Mouse (Mus musculus) testis, adult 2 months (tissue): ENCODE results near the gene Chst1. TPM values are rescaled to one million over a fixed set of nuclear protein-coding genes. Genes with fewer than 3 reads are reported as not detected.

ENCODE experiments used
- H3K27ac ChIP-seq: fragments of 200-500 bp; 2 replicates; pipeline ENCODE4 v1.5.1; 2012; ENCODE audit warnings: low read depth, low read length; ENCODE audit not compliant: control insufficient read depth, insufficient read depth
- H3K27me3 ChIP-seq: fragments of 200-500 bp; 2 replicates; pipeline ENCODE4 v1.6.1; 2012; ENCODE audit warnings: mild to moderate bottlenecking, low read length, moderate library complexity; ENCODE audit not compliant: control insufficient read depth, insufficient read depth
- H3K36me3 ChIP-seq: fragments of 200-500 bp; 2 replicates; pipeline ENCODE4 v1.6.1; 2012; ENCODE audit warnings: mild to moderate bottlenecking, low read length; ENCODE audit not compliant: control insufficient read depth, insufficient read depth
- H3K4me1 ChIP-seq: fragments of 200-500 bp; 2 replicates; pipeline ENCODE4 v1.6.1; 2012; ENCODE audit warnings: low read length; ENCODE audit not compliant: control insufficient read depth, insufficient read depth
- H3K4me3 ChIP-seq: fragments of 200-500 bp; 2 replicates; pipeline ENCODE4 v1.5.1; 2012; ENCODE audit warnings: low read depth, mild to moderate bottlenecking, low read length, moderate library complexity, mixed read lengths; ENCODE audit not compliant: control insufficient read depth
- CTCF ChIP-seq: fragments of 200-500 bp; IDR thresholded peaks from 2 replicates; pipeline ENCODE4 v1.5.1; 2012; ENCODE audit warnings: low read depth, mild to moderate bottlenecking, inconsistent platforms, low read length, moderate library complexity; ENCODE audit not compliant: control insufficient read depth, insufficient read depth, insufficient replicate concordance
- POLR2A ChIP-seq: fragments of 200-500 bp; IDR thresholded peaks from 2 replicates; pipeline ENCODE4 v1.6.1; 2012; ENCODE audit warnings: low read depth, mild to moderate bottlenecking, inconsistent platforms, low read length, moderate library complexity; ENCODE audit not compliant: control insufficient read depth
- polyA plus RNA-seq: library from polyadenylated mRNA; depleted of rRNA; stranded (reverse); fragments of >200 nt; gene quantifications from 2 replicates; pipeline ENCODE4 v1.2.3, GENCODE M21; 2012

The Chst1 gene
- polyA plus RNA-seq, 1 experiment = 48.9 TPM

- no peaks in the 10 kb centered on the region; the same call in 1 of the 2 replicates for H3K36me3 ChIP-seq
- no peak overlapping the region for H3K4me3 ChIP-seq
- peaks cover 9% of the 10 kb centered on the region for H3K4me1 ChIP-seq
- H3K27me3 ChIP-seq = no peaks in the 10 kb centered on the region
- TF ChIP-seq CTCF (no peak), POLR2A (no peak)
- H3K27ac ChIP-seq = no peak overlapping the region
These were observed 5.1 kb downstream of the Chst1 start for GRCm38 (mm10) chr2:92604565-92604964.

- H3K4me1 ChIP-seq = no peaks in the 10 kb centered on the region
These were observed 6.5 kb downstream of the Chst1 start for GRCm38 (mm10) chr2:92605995-92606394.

GRCm38 (mm10) chr2:92607153-92607552, 7.6 kb downstream of the Chst1 start:
- Histone ChIP-seq H3K27ac (no peak overlapping the region), H3K4me1 (no peaks in the 10 kb centered on the region), H3K27me3 (no peaks in the 10 kb centered on the region), H3K36me3 (no peaks in the 10 kb centered on the region; the same call in 1 of the 2 replicates), H3K4me3 (no peak overlapping the region)
- TF ChIP-seq POLR2A (no peak), CTCF (no peak)

More at GRCm38 (mm10) chr2:92605995-92606394, 6.5 kb downstream of the Chst1 start:
- no peak overlapping the region for H3K27ac ChIP-seq
- H3K4me3 ChIP-seq = no peak overlapping the region
- no peaks in the 10 kb centered on the region for H3K27me3 ChIP-seq
- H3K36me3 ChIP-seq = no peaks in the 10 kb centered on the region; the same call in 1 of the 2 replicates
- TF ChIP-seq CTCF (no peak), POLR2A (no peak)

- TF ChIP-seq POLR2A (no peak), CTCF (no peak)
- no peaks in the 10 kb centered on the region for H3K4me1 ChIP-seq
- H3K27me3 ChIP-seq = no peaks in the 10 kb centered on the region
- H3K27ac ChIP-seq = no peak overlapping the region
- no peaks in the 10 kb centered on the region; the same call in 1 of the 2 replicates for H3K36me3 ChIP-seq
- no peak overlapping the region for H3K4me3 ChIP-seq
These were observed 8.1 kb downstream of the Chst1 start for GRCm38 (mm10) chr2:92607592-92607991.

- no peaks in the 10 kb centered on the region for H3K27me3 ChIP-seq
- TF ChIP-seq POLR2A (no peak; the same call in 1 of the 2 replicates), CTCF (no peak)
- H3K36me3 ChIP-seq = no peaks in the 10 kb centered on the region; the same call in 1 of the 2 replicates
These were observed 8.6 kb downstream of the Chst1 start for GRCm38 (mm10) chr2:92608013-92608619.

GRCm38 (mm10) chr2:92608810-92609581, 9.5 kb downstream of the Chst1 start:
- Histone ChIP-seq H3K36me3 (no peaks in the 10 kb centered on the region; the same call in 1 of the 2 replicates), H3K27me3 (no peaks in the 10 kb centered on the region), H3K4me3 (no peak overlapping the region), H3K4me1 (no peaks in the 10 kb centered on the region), H3K27ac (no peak overlapping the region)
- TF ChIP-seq CTCF (peak; percentile 53; the same call in 1 of the 2 replicates), POLR2A (no peak)

More at GRCm38 (mm10) chr2:92608013-92608619, 8.6 kb downstream of the Chst1 start:
- H3K4me3 ChIP-seq = no peak overlapping the region
- H3K4me1 ChIP-seq = no peaks in the 10 kb centered on the region
- no peak overlapping the region for H3K27ac ChIP-seq

- H3K27me3 ChIP-seq = no peaks in the 10 kb centered on the region
- no peaks in the 10 kb centered on the region for H3K4me1 ChIP-seq
- TF ChIP-seq POLR2A = no peak
- no peak for TF ChIP-seq CTCF
- H3K36me3 ChIP-seq = no peaks in the 10 kb centered on the region; the same call in 1 of the 2 replicates
- H3K27ac ChIP-seq = no peak overlapping the region
- H3K4me3 ChIP-seq = no peak overlapping the region
These were observed 10.3 kb downstream of the Chst1 start for GRCm38 (mm10) chr2:92609704-92610379.
